Mouse (Mus musculus) myocyte (in vitro differentiated cells): ENCODE results near the gene 1110065P20Rik. TPM values are rescaled to one million over a fixed set of nuclear protein-coding genes. Genes with fewer than 3 reads are reported as not detected.
A peak's percentile ranks its signal among the peaks of the same experiment; 100 is the strongest.

Experiments
- H3K27me3 ChIP-seq: one replicate; pipeline ENCODE4 v1.6.1; 2011; ENCODE audit not compliant: control insufficient read depth, insufficient read depth, insufficient read length
- H3K36me3 ChIP-seq: one replicate; pipeline ENCODE4 v1.6.1; 2011; ENCODE audit not compliant: control insufficient read depth, insufficient read depth
- H3K4me2 ChIP-seq: one replicate; pipeline ENCODE4 v1.6.1; 2011; ENCODE audit warnings: low read depth, control low read depth
- H3K4me3 ChIP-seq: one replicate; pipeline ENCODE4 v1.5.1; 2011; ENCODE audit warnings: mild to moderate bottlenecking, control low read depth, moderate library complexity
- H3K79me2 ChIP-seq: one replicate; pipeline ENCODE4 v1.6.1; 2011; ENCODE audit not compliant: control insufficient read depth, insufficient read depth
- H3ac ChIP-seq: one replicate; pipeline ENCODE4 v1.6.1; 2011; ENCODE audit not compliant: control insufficient read depth, insufficient read length
- CEBPB ChIP-seq: IDR thresholded peaks from 2 replicates; pipeline ENCODE4 v1.6.1; 2011; ENCODE audit warnings: mild to moderate bottlenecking, moderate library complexity; ENCODE audit not compliant: poor library complexity, insufficient read depth, severe bottlenecking
- E2F4 ChIP-seq: IDR thresholded peaks from one replicate; pipeline ENCODE4 v1.6.1; 2011; ENCODE audit warnings: mild to moderate bottlenecking, control low read depth, moderate library complexity; ENCODE audit not compliant: insufficient read depth
- MAX ChIP-seq: IDR thresholded peaks from one replicate; pipeline ENCODE4 v1.6.1; 2011; ENCODE audit warnings: low read depth, mild to moderate bottlenecking, control low read depth
- MYOD1 ChIP-seq, 3 experiments: IDR thresholded peaks; one replicate each; pipeline ENCODE4 v1.6.1; 2011; ENCODE audit warnings: control low read depth in 2 of 3, low read depth in 2 of 3, mild to moderate bottlenecking in 2 of 3, moderate library complexity in 1 of 3; ENCODE audit not compliant: insufficient read length in 2 of 3, control insufficient read depth in 1 of 3
- MYOG ChIP-seq, 3 experiments: IDR thresholded peaks; one replicate each; pipeline ENCODE4 v1.6.1; 2011; ENCODE audit warnings: control low read depth in 2 of 3, low read depth in 2 of 3, mild to moderate bottlenecking in 2 of 3; ENCODE audit not compliant: insufficient read length in 2 of 3, control insufficient read depth in 1 of 3, insufficient read depth in 1 of 3
- POLR2A ChIP-seq: IDR thresholded peaks from one replicate; pipeline ENCODE4 v1.6.1; 2011; ENCODE audit warnings: low read depth, mild to moderate bottlenecking, control low read depth, moderate library complexity; ENCODE audit not compliant: insufficient read length
- POLR2AphosphoS2 ChIP-seq: IDR thresholded peaks from one replicate; pipeline ENCODE4 v1.6.1; 2011; ENCODE audit warnings: low read depth, control low read depth; ENCODE audit not compliant: insufficient read length
- REST ChIP-seq: IDR thresholded peaks from one replicate; pipeline ENCODE4 v1.6.1; 2011; ENCODE audit warnings: mild to moderate bottlenecking, control low read depth, moderate library complexity; ENCODE audit not compliant: insufficient read depth, insufficient read length
- SRF ChIP-seq: IDR thresholded peaks from one replicate; pipeline ENCODE4 v1.6.1; 2011; ENCODE audit warnings: low read depth; ENCODE audit not compliant: control insufficient read depth, insufficient read length
- TCF12 ChIP-seq: IDR thresholded peaks from one replicate; pipeline ENCODE4 v1.6.1; 2011; ENCODE audit warnings: mild to moderate bottlenecking, control low read depth; ENCODE audit not compliant: poor library complexity, insufficient read depth, severe bottlenecking
- TCF3 ChIP-seq: IDR thresholded peaks from one replicate; pipeline ENCODE4 v1.6.1; 2011; ENCODE audit warnings: low read depth, control low read depth; ENCODE audit not compliant: insufficient read length
- USF1 ChIP-seq: IDR thresholded peaks from one replicate; pipeline ENCODE4 v1.6.1; 2011; ENCODE audit warnings: low read depth, mild to moderate bottlenecking, control low read depth, moderate library complexity
- polyA plus RNA-seq: library from polyadenylated mRNA; unstranded; fragments of >200 nt; fragmentation: generic; extraction: Trizol; gene quantifications from one replicate; pipeline ENCODE4 v1.2.1, GENCODE M21; 2012; ENCODE audit warnings: missing spikeins

The 1110065P20Rik gene
- polyA plus RNA-seq, 1 experiment = 82.5 TPM

- Histone ChIP-seq H3K36me3 (no peaks in the 10 kb centered on the region), H3K4me2 (no peak within 1 kb of the TSS), H3K79me2 (no peaks in the 10 kb centered on the region), H3K27me3 (peaks cover 33% of the 10 kb centered on the region), H3ac (no peak within 1 kb of the TSS), H3K4me3 (no peak within 1 kb of the TSS)
- TF ChIP-seq TCF3 = no peak
- TF ChIP-seq SRF = no peak
- TF ChIP-seq TCF12 = no peak
- TF ChIP-seq POLR2AphosphoS2 = no peak
- no peak for TF ChIP-seq MYOG (IDR thresholded peaks at IDR 0.05; ENCODE audit: control insufficient read depth in 1 of 3, insufficient read depth in 1 of 3, insufficient read length in 2 of 3, low read depth in 2 of 3)
- no peak for TF ChIP-seq E2F4
- no peak for TF ChIP-seq USF1
- no peak for TF ChIP-seq MAX
- no peak for TF ChIP-seq POLR2A
- TF ChIP-seq REST = no peak
- TF ChIP-seq CEBPB = no peak
- TF ChIP-seq MYOD1 (IDR thresholded peaks at IDR 0.05; ENCODE audit: control insufficient read depth in 1 of 3, insufficient read length in 2 of 3, low read depth in 2 of 3) = no peak
These were observed 29.6 kb upstream of the 1110065P20Rik start, which contains the start of gene Epha10 for GRCm38 (mm10) chr4:124880599-124880998. TSS of gene Epha10 (plus strand) at chr4:124880899.

- TF ChIP-seq MYOD1 (IDR thresholded peaks at IDR 0.05; ENCODE audit: control insufficient read depth in 1 of 3, insufficient read length in 2 of 3, low read depth in 2 of 3) (no peak), MYOG (IDR thresholded peaks at IDR 0.05; ENCODE audit: control insufficient read depth in 1 of 3, insufficient read depth in 1 of 3, insufficient read length in 2 of 3, low read depth in 2 of 3) (no peak)
- H3K36me3 ChIP-seq = no peaks in the 10 kb centered on the region
- H3K4me3 ChIP-seq = no peak overlapping the region
- H3ac ChIP-seq = no peak overlapping the region
- no peaks in the 10 kb centered on the region for H3K27me3 ChIP-seq
- H3K4me2 ChIP-seq = no peak overlapping the region
- H3K79me2 ChIP-seq = no peaks in the 10 kb centered on the region
These were observed 21.7 kb upstream of the 1110065P20Rik start for GRCm38 (mm10) chr4:124872719-124873118.

- Histone ChIP-seq H3K4me2 (no peak within 1 kb of the TSS), H3K4me3 (no peak within 1 kb of the TSS), H3K36me3 (no peaks in the 10 kb centered on the region), H3ac (no peak within 1 kb of the TSS), H3K27me3 (peaks cover 18% of the 10 kb centered on the region), H3K79me2 (no peaks in the 10 kb centered on the region)
- TF ChIP-seq USF1 = no peak
- TF ChIP-seq CEBPB = no peak
- no peak for TF ChIP-seq TCF3
- TF ChIP-seq E2F4 = no peak
- no peak for TF ChIP-seq POLR2A
- no peak for TF ChIP-seq POLR2AphosphoS2
- TF ChIP-seq REST = no peak
- TF ChIP-seq SRF = no peak
- TF ChIP-seq MYOG (IDR thresholded peaks at IDR 0.05; ENCODE audit: control insufficient read depth in 1 of 3, insufficient read depth in 1 of 3, insufficient read length in 2 of 3, low read depth in 2 of 3) = no peak
- no peak for TF ChIP-seq MYOD1 (IDR thresholded peaks at IDR 0.05; ENCODE audit: control insufficient read depth in 1 of 3, insufficient read length in 2 of 3, low read depth in 2 of 3)
- TF ChIP-seq TCF12 = no peak
- no peak for TF ChIP-seq MAX
These were observed 10.5 kb upstream of the 1110065P20Rik start, which contains the start of gene Maneal for GRCm38 (mm10) chr4:124861283-124862188. TSS of gene Maneal (minus strand) at chr4:124862171.

GRCm38 (mm10) chr4:124860446-124860845 is 9.4 kb upstream of the 1110065P20Rik start:
- H3K4me3 ChIP-seq = no peak overlapping the region

GRCm38 (mm10) chr4:124858370-124858769 is 7.4 kb upstream of the 1110065P20Rik start:
- Histone ChIP-seq H3K4me3 (no peak overlapping the region), H3K27me3 (peaks cover 18% of the 10 kb centered on the region), H3K36me3 (peaks cover 15% of the 10 kb centered on the region), H3K4me2 (no peak overlapping the region), H3K79me2 (peaks cover 5% of the 10 kb centered on the region), H3ac (no peak overlapping the region)
- TF ChIP-seq MYOG (IDR thresholded peaks at IDR 0.05; ENCODE audit: control insufficient read depth in 1 of 3, insufficient read depth in 1 of 3, insufficient read length in 2 of 3, low read depth in 2 of 3) = no peak
- no peak for TF ChIP-seq CEBPB
- TF ChIP-seq TCF3 = no peak
- no peak for TF ChIP-seq MAX

More at GRCm38 (mm10) chr4:124860446-124860845, 9.4 kb upstream of the 1110065P20Rik start:
- Histone ChIP-seq H3K27me3 (peaks cover 18% of the 10 kb centered on the region), H3ac (no peak overlapping the region), H3K36me3 (no peaks in the 10 kb centered on the region), H3K4me2 (no peak overlapping the region), H3K79me2 (no peaks in the 10 kb centered on the region)
- TF ChIP-seq REST = peak; percentile 96
- TF ChIP-seq MAX = no peak
- TF ChIP-seq MYOG (IDR thresholded peaks at IDR 0.05; ENCODE audit: control insufficient read depth in 1 of 3, insufficient read depth in 1 of 3, insufficient read length in 2 of 3, low read depth in 2 of 3) = peak in 1 of 3 experiments; percentile 61
- no peak for TF ChIP-seq USF1
